Mouse (Mus musculus) cerebellum, adult 2 months (tissue): ENCODE measurements at regions not wholly inside any gene's neighbourhood (a gene's known extent, or its start where the extent isn't known, plus 50 kb on each side); places are given as distances from the start of the nearest gene placed in this dataset.

Experiments used
- CTCF ChIP-seq: fragments of 200-500 bp; IDR thresholded peaks from 2 replicates; pipeline ENCODE4 v1.5.1; 2011; ENCODE audit warnings: low read depth, mild to moderate bottlenecking, control low read depth, low read length, moderate library complexity, borderline replicate concordance; ENCODE audit not compliant: insufficient read depth
- POLR2A ChIP-seq: fragments of 200-500 bp; IDR thresholded peaks from 2 replicates; pipeline ENCODE4 v1.6.1; 2011; ENCODE audit warnings: low read length, control low read depth, borderline replicate concordance; ENCODE audit not compliant: insufficient read depth

GRCm38 (mm10) chr5:18916688-18917285 is 310.0 kb upstream of the Magi2 start:
- TF ChIP-seq POLR2A (no peak), CTCF (peak; percentile 71)
